Mouse (Mus musculus): ENCODE measurements around the gene Fry.

DNA sequence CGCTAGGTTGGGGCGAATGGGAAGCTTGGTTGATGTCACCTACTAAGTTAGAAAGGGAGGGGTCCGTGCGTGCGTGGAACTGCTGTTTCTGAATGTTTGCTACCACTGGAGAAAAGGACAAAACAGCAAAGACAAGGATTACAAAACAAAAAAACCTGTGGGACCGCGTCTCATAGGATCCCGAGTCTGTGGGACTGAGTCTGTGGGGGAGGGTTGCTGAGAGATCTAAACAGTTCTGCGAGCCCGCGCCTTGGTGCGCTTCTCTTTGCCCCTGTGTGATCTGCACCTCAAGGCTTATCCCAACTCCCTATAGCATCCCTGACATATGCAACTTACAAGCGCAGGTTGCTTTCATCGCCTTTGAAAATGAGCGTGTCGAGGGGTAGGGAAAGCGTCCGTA is 89.2 kb downstream of the Fry start:
- TF ChIP-seq CTCF (IDR thresholded peaks at IDR 0.05; ENCODE audit: borderline replicate concordance, insufficient read depth, low read length) (no peak), POLR2A (IDR thresholded peaks at IDR 0.05; ENCODE audit: low read depth, low read length) (no peak)

Data from embryonic fibroblast, embryonic 13.5 days (primary cell).